Mouse (Mus musculus) small intestine, adult 2 months (tissue): ENCODE measurements at regions not wholly inside any gene's neighbourhood (a gene's known extent, or its start where the extent isn't known, plus 50 kb on each side); places are given as distances from the start of the nearest gene placed in this dataset.
"Not testable (repeated sequence)": the region's sequence is repeated elsewhere in the genome, so short reads cannot be mapped to it uniquely, and the experiment has no call there.

ENCODE experiments used
- H3K27ac ChIP-seq: fragments of 200-500 bp; 2 replicates; pipeline ENCODE4 v1.5.1; 2012; ENCODE audit warnings: low read depth, low read length, control low read depth, inconsistent platforms; ENCODE audit not compliant: insufficient read depth
- H3K27me3 ChIP-seq: fragments of 200-500 bp; 2 replicates; pipeline ENCODE4 v1.6.1; 2012; ENCODE audit warnings: mild to moderate bottlenecking, moderate library complexity, low read length, inconsistent platforms; ENCODE audit not compliant: control insufficient read depth, insufficient read depth
- H3K36me3 ChIP-seq: fragments of 200-500 bp; 2 replicates; pipeline ENCODE4 v1.6.1; 2012; ENCODE audit warnings: mild to moderate bottlenecking, low read length, control low read depth, inconsistent platforms; ENCODE audit not compliant: control insufficient read depth, insufficient read depth
- H3K4me1 ChIP-seq: fragments of 200-500 bp; 2 replicates; pipeline ENCODE4 v1.6.1; 2012; ENCODE audit warnings: low read length, inconsistent platforms, mixed read lengths; ENCODE audit not compliant: control insufficient read depth, insufficient read depth, insufficient read length
- H3K4me3 ChIP-seq: fragments of 200-500 bp; 2 replicates; pipeline ENCODE4 v1.5.1; 2012; ENCODE audit warnings: low read depth, mild to moderate bottlenecking, control low read depth, inconsistent platforms, low read length, moderate library complexity
- CTCF ChIP-seq: fragments of 200-500 bp; IDR thresholded peaks from 2 replicates; pipeline ENCODE4 v1.5.1; 2012; ENCODE audit warnings: low read depth, mild to moderate bottlenecking, control low read depth, inconsistent platforms, low read length, moderate library complexity, mixed read lengths; ENCODE audit not compliant: insufficient replicate concordance, insufficient read length; ENCODE audit errors: extremely low read depth
- POLR2A ChIP-seq: fragments of 200-500 bp; IDR thresholded peaks from 2 replicates; pipeline ENCODE4 v1.6.1; 2012; ENCODE audit warnings: low read depth, mild to moderate bottlenecking, control low read depth, inconsistent platforms, low read length, moderate library complexity
- WGBS: fragments of 180-500 bp; shearing (Covaris S2); methylation state at CpG from one replicate; pipeline ENCODE4 v1.1.7; 2018; 5-methylcytosine and 5-hydroxymethylcytosine counted together

DNA sequence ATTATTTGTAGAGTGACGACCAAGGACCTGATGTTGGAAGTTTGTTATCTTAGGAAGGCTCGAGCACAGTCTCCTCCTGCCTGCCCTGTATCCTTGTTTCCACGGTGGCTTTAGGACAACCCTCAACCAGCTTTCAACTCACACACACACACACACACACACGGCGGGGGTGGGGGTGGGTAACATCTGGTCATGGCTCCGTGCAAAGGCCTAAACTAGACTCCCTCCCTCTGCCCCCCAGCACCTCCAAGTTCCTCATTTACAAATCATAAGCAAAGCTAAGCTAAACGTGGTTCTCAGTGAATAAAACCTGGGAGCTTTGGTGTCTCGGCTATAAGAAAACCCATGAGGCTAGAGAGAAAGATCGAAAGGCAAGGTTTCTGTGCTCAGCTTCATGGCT lies 281.3 kb downstream of the Gadd45g start:
- H3K27ac ChIP-seq, result no peak overlapping the region
- no peaks in the 10 kb centered on the region for H3K36me3 ChIP-seq
- no peak overlapping the region for H3K4me3 ChIP-seq
- no peak for TF ChIP-seq CTCF
- TF ChIP-seq POLR2A, result no peak
- no peaks in the 10 kb centered on the region for H3K27me3 ChIP-seq
- 79% methylated on average over 9 of the region's 9 CpGs for WGBS
- H3K4me1 ChIP-seq, result no peaks in the 10 kb centered on the region

GRCm38 (mm10) chr13:52129466-52129865 lies 283.0 kb downstream of the Gadd45g start:
- Histone ChIP-seq H3K36me3 (no peaks in the 10 kb centered on the region), H3K4me1 (no peaks in the 10 kb centered on the region), H3K27ac (no peak overlapping the region), H3K4me3 (no peak overlapping the region), H3K27me3 (no peaks in the 10 kb centered on the region)
- no peak for TF ChIP-seq POLR2A
- no peak for TF ChIP-seq CTCF
- 80% methylated on average over 4 of the region's 4 CpGs for WGBS

DNA sequence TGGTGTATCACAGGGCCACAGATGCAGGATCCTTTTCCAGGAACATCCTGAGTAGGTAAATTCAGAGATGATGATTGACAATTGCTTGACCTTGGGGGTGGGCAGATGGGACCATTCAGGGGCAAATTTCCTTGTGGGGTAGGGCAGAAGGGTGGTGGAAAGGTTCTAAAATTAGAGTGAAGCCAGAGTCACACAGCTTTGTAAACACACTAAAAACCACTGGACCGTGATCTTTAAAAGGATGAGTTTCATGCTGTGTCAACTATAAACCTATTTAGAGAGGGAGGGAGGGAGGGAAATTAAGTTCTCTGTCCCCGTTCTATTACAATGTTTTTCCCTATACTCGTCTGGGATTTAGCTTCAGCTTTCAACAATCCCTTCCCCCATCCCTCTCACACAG lies 286.7 kb downstream of the Gadd45g start:
- no peaks in the 10 kb centered on the region for H3K4me1 ChIP-seq
- WGBS, result 68% methylated on average over 3 of the region's 3 CpGs

DNA sequence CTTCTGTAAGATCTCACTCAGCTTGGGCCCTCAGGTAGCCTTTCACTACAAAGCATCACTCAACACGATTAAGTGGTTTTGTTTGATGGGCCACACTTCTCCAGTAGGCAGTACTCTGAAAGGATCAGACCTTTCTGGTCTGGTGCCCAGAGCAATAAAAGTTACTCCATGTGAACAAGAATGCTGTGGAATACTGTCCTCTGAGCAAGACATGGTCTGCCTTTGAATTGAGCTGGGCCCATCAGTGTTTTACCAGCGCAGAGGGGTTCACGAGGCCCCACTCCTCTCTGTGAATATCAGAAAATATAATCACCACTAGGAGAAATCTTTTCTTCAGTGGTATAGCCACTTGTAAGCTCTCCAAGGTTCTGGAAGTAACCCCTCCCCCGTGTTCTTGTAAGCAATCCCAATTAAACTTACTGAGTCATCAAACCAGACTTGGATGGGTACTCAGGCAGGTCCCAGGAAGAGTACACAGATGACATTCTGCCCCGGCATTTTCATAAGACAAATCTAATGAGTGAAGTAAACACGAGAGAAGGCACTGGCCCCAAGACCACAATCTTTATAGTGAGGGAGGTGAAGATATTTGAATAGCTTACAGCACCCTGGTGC lies 292.0 kb downstream of the Gadd45g start:
- Histone ChIP-seq H3K27ac (no peak overlapping the region), H3K4me3 (no peak overlapping the region), H3K27me3 (no peaks in the 10 kb centered on the region), H3K36me3 (no peaks in the 10 kb centered on the region), H3K4me1 (no peaks in the 10 kb centered on the region)
- 50% methylated on average over 6 of the region's 6 CpGs for WGBS
- TF ChIP-seq CTCF (no peak), POLR2A (no peak)

More for the DNA sequence above, 286.7 kb downstream of the Gadd45g start:
- no peak overlapping the region for H3K4me3 ChIP-seq
- no peak for TF ChIP-seq POLR2A
- no peak for TF ChIP-seq CTCF
- H3K27ac ChIP-seq, result no peak overlapping the region
- no peaks in the 10 kb centered on the region for H3K36me3 ChIP-seq
- no peaks in the 10 kb centered on the region for H3K27me3 ChIP-seq

DNA sequence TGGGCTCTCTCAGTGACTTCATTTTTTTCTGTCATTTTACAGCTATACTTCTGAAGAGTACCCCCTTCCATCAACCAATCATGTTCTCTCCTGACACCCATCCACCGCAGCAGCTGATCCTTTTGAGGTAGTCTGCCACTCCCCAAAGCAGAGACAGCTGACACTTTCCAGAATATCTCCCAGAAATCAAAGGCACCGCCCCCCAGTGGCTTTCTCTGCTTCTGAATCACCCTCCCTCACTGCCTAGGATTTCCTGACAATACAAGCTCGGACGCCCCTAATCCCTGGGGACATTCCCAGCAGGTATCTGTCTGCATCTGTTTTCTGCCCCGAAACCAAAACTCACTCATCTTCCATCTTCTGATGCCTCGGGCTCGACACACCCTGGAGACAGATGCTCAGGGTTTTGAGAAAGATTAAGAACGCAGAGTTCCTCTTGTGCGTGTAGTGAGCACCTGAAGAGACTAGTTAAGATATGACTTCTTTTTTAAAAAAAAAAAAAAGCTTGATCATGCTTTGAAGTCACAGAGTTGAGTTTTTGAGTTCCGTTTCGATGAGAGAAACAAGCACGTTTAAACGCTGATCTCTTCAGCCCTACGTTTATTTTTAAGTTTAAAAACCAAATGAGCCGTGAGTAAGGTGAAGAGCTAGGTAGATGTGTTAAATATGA lies 292.8 kb downstream of the Gadd45g start:
- WGBS, result 61% methylated on average over 15 of the region's 15 CpGs
- H3K4me3 ChIP-seq, result no peak overlapping the region
- no peak overlapping the region for H3K27ac ChIP-seq
- TF ChIP-seq CTCF, result no peak
- no peak for TF ChIP-seq POLR2A
- no peaks in the 10 kb centered on the region for H3K4me1 ChIP-seq
- H3K36me3 ChIP-seq, result no peaks in the 10 kb centered on the region
- no peaks in the 10 kb centered on the region for H3K27me3 ChIP-seq

GRCm38 (mm10) chr13:52140221-52140620 lies 293.7 kb downstream of the Gadd45g start:
- Histone ChIP-seq H3K4me3 (no peak overlapping the region), H3K27ac (no peak overlapping the region), H3K36me3 (no peaks in the 10 kb centered on the region), H3K4me1 (no peaks in the 10 kb centered on the region), H3K27me3 (no peaks in the 10 kb centered on the region)
- 59% methylated on average over 6 of the region's 6 CpGs for WGBS
- no peak for TF ChIP-seq CTCF
- TF ChIP-seq POLR2A, result no peak

DNA sequence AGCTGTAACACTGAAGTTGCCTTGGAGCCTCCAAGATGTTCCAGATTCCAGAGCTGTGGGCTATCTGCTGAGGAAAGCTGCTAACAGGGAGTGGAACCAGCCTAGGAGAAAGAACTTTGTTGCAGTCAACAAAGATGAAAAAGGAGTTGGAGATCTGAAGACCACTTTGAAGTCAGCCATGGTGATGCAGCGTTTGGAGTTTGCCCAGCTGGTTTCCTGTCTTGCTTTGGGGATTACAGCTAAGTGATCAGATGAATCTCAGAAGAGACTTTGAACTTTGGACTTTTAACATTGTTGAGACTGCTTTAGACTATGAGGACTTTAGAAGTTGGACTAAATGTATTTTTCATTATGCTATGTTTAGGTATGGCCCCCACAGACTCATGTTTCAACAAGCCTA lies 297.6 kb downstream of the Gadd45g start:
- H3K4me1 ChIP-seq, H3K36me3 ChIP-seq, H3K27ac ChIP-seq, H3K27me3 ChIP-seq, H3K4me3 ChIP-seq: not testable (repeated sequence)
- WGBS, result 51% methylated on average over 1 of the region's 1 CpGs

- WGBS, result 86% methylated on average over 5 of the region's 5 CpGs
- H3K36me3 ChIP-seq, result no peaks in the 10 kb centered on the region
- no peaks in the 10 kb centered on the region for H3K4me1 ChIP-seq
- no peaks in the 10 kb centered on the region for H3K27me3 ChIP-seq
- no peak overlapping the region for H3K27ac ChIP-seq
- H3K4me3 ChIP-seq, result no peak overlapping the region
- no peak for TF ChIP-seq CTCF
- no peak for TF ChIP-seq POLR2A
Measured at GRCm38 (mm10) chr13:52145926-52146325, 299.4 kb downstream of the Gadd45g start.
